Mouse (Mus musculus) mouse trophoblast stem cell (cell line): ENCODE measurements around the gene Xrcc5.

ENCODE experiments used
- in situ Hi-C, 2 experiments: fragments of 300-500 bp; cut with MseI, MboI; formaldehyde crosslinking; loops; 2 replicates in 1 of 2; 3 replicates in 1 of 2; pipeline ENCODE4 v1.15.1; 2025

Gene Xrcc5

DNA sequence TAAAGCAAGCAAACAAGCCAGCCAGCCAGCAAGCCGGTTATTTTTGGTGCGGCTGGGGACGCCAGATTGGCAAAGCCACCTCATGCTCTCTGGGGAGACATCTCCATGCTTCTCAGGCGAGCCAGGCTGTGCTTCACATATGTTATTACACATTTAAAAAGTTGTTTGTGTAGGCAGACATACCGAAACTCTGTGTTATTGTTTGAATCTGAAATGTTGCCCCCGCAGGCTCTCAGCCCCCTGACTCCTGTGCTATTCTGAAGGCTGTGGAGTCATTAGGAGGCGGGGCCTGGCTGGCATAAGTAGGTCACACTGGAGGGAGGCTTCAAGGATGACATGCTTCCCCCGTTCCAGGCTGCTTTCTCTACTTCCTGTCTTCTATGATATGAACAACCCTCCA lies 131.9 kb downstream of the Xrcc5 start:
- in situ Hi-C loops, result no loop called here

DNA sequence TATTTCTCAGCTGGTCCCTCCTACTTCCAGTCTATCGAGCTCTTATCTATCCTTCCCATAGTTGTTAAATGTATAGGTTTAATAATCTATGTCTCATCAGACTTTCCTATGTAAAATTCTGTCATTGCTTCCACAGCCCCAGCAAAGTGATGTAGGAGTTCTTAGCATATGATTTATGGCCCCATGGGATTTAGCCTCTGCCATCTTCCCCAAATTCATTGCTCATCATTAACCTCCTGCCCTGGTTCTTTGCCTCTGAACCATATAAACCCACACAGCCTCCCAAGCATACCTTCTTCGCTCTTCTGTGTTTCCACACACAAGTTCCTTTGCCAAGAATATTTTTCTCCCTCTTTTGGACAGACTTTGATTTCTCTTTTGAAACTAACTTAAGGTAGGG lies 135.5 kb downstream of the Xrcc5 start:
- in situ Hi-C loops, result no loop called here
